Mouse (Mus musculus) erythroblast, embryonic 14.5 days (primary cell): ENCODE measurements around the gene Atraid.

Experiments
- GATA1 ChIP-seq: IDR thresholded peaks from 2 replicates; pipeline ENCODE4 v1.6.1; 2012; ENCODE audit warnings: low read length, inconsistent platforms, mixed read lengths
- TAL1 ChIP-seq: IDR thresholded peaks from 3 replicates; pipeline ENCODE4 v1.6.1; 2012; ENCODE audit warnings: low read length, inconsistent platforms, mixed read lengths

- TF ChIP-seq GATA1, result no peak
- no peak for TF ChIP-seq TAL1
Observed at GRCm38 (mm10) chr5:31069810-31070209, 21.7 kb downstream of the Atraid start.
